Mouse (Mus musculus) spleen, adult 2 months (tissue): ENCODE data around the gene Aff2. TPM values are rescaled to one million over a fixed set of nuclear protein-coding genes. Genes with fewer than 3 reads are reported as not detected.

Experiments used
- DNase-seq, 2 experiments: peaks; one replicate each; pipeline versions ENCODE4 v3.0.0 to v3.0.0-alpha.2; 2012 to 2021; ENCODE audit warnings: low spot score in 2 of 2, low read depth in 1 of 2
- H3K27ac ChIP-seq: fragments of 200-500 bp; 2 replicates; pipeline ENCODE4 v1.5.1; 2012; ENCODE audit warnings: low read length, inconsistent platforms; ENCODE audit not compliant: insufficient read depth
- H3K27me3 ChIP-seq: fragments of 200-500 bp; 2 replicates; pipeline ENCODE4 v1.6.1; 2012; ENCODE audit warnings: mild to moderate bottlenecking, moderate library complexity, low read length, inconsistent platforms; ENCODE audit not compliant: control insufficient read depth, insufficient read depth
- H3K36me3 ChIP-seq: fragments of 200-500 bp; 2 replicates; pipeline ENCODE4 v1.6.1; 2012; ENCODE audit warnings: mild to moderate bottlenecking, low read length, inconsistent platforms; ENCODE audit not compliant: control insufficient read depth, insufficient read depth
- H3K4me1 ChIP-seq: fragments of 200-500 bp; 2 replicates; pipeline ENCODE4 v1.6.1; 2011; ENCODE audit warnings: inconsistent platforms; ENCODE audit not compliant: control insufficient read depth, insufficient read depth, insufficient read length
- H3K4me3 ChIP-seq: fragments of 200-500 bp; 2 replicates; pipeline ENCODE4 v1.5.1; 2011; ENCODE audit warnings: mild to moderate bottlenecking, inconsistent platforms; ENCODE audit not compliant: insufficient read depth, insufficient read length; ENCODE audit errors: extremely low read depth
- CTCF ChIP-seq: fragments of 200-500 bp; IDR thresholded peaks from 2 replicates; pipeline ENCODE4 v1.5.1; 2011; ENCODE audit warnings: mild to moderate bottlenecking, inconsistent platforms; ENCODE audit not compliant: insufficient read depth, insufficient read length, insufficient replicate concordance; ENCODE audit errors: extremely low read depth
- POLR2A ChIP-seq: fragments of 200-500 bp; IDR thresholded peaks from 2 replicates; pipeline ENCODE4 v1.6.1; 2011; ENCODE audit warnings: low read depth, low read length, inconsistent platforms
- whole genome bisulfite sequencing: fragments of 180-500 bp; shearing (Covaris S2); methylation state at CpG from one replicate; pipeline ENCODE4 v1.1.7; 2018; 5-methylcytosine and 5-hydroxymethylcytosine counted together
- polyA plus RNA-seq: library from polyadenylated mRNA; depleted of rRNA; stranded (reverse); fragments of >200 nt; gene quantifications from 2 replicates; pipeline ENCODE4 v1.2.3, GENCODE M21; 2012

Gene Aff2
- polyA plus RNA-seq, 1 experiment: not detected

- Histone ChIP-seq H3K36me3 (no peaks in the 10 kb centered on the region), H3K4me1 (no peaks in the 10 kb centered on the region), H3K4me3 (no peak overlapping the region), H3K27ac (no peak overlapping the region), H3K27me3 (no peaks in the 10 kb centered on the region)
- WGBS: 66% methylated on average over 1 of the region's 1 CpGs
- no peak for DNase-seq
- no peak for TF ChIP-seq POLR2A
These were observed 180.7 kb downstream of the Aff2 start for GRCm38 (mm10) chrX:69540811-69541210.

GRCm38 (mm10) chrX:69579903-69580459 lies 219.9 kb downstream of the Aff2 start:
- TF ChIP-seq POLR2A (no peak), CTCF (no peak)
- 88% methylated on average over 2 of the region's 2 CpGs for WGBS
- Histone ChIP-seq H3K4me1 (no peaks in the 10 kb centered on the region), H3K4me3 (no peak overlapping the region), H3K27ac (no peak overlapping the region), H3K27me3 (no peaks in the 10 kb centered on the region), H3K36me3 (no peaks in the 10 kb centered on the region)
- no peak for DNase-seq

- DNase-seq: no peak
- no peaks in the 10 kb centered on the region for H3K36me3 ChIP-seq
- H3K4me3 ChIP-seq: no peak overlapping the region
- TF ChIP-seq POLR2A (no peak), CTCF (no peak)
- no peaks in the 10 kb centered on the region for H3K27me3 ChIP-seq
- no peaks in the 10 kb centered on the region for H3K4me1 ChIP-seq
- H3K27ac ChIP-seq: no peak overlapping the region
These were observed 248.7 kb downstream of the Aff2 start for GRCm38 (mm10) chrX:69608793-69609192.

- TF ChIP-seq CTCF (no peak), POLR2A (no peak)
- H3K4me3 ChIP-seq: no peak overlapping the region
- 96% methylated on average over 2 of the region's 2 CpGs for WGBS
- H3K27ac ChIP-seq: no peak overlapping the region
- H3K27me3 ChIP-seq: no peaks in the 10 kb centered on the region
- DNase-seq: no peak
- H3K36me3 ChIP-seq: no peaks in the 10 kb centered on the region
- H3K4me1 ChIP-seq: no peaks in the 10 kb centered on the region
These were observed 302.9 kb downstream of the Aff2 start for GRCm38 (mm10) chrX:69663038-69663437.

- Histone ChIP-seq H3K27me3 (no peaks in the 10 kb centered on the region), H3K4me3 (no peak overlapping the region), H3K4me1 (no peaks in the 10 kb centered on the region), H3K27ac (no peak overlapping the region), H3K36me3 (no peaks in the 10 kb centered on the region)
- TF ChIP-seq CTCF: no peak
- TF ChIP-seq POLR2A: no peak
- 72% methylated on average over 3 of the region's 3 CpGs for WGBS
- no peak for DNase-seq
These were observed 306.1 kb downstream of the Aff2 start for GRCm38 (mm10) chrX:69666145-69666677.

GRCm38 (mm10) chrX:69675691-69676090 lies 315.6 kb downstream of the Aff2 start:
- WGBS: 83% methylated on average over 1 of the region's 1 CpGs
- no peak overlapping the region for H3K27ac ChIP-seq
- DNase-seq: no peak
- no peak for TF ChIP-seq CTCF
- no peak for TF ChIP-seq POLR2A
- no peaks in the 10 kb centered on the region for H3K4me1 ChIP-seq
- no peak overlapping the region for H3K4me3 ChIP-seq
- H3K36me3 ChIP-seq: no peaks in the 10 kb centered on the region
- no peaks in the 10 kb centered on the region for H3K27me3 ChIP-seq

GRCm38 (mm10) chrX:69698840-69699239 lies 338.7 kb downstream of the Aff2 start:
- 74% methylated on average over 4 of the region's 4 CpGs for WGBS
- Histone ChIP-seq H3K27ac (no peak overlapping the region), H3K4me3 (no peak overlapping the region), H3K27me3 (no peaks in the 10 kb centered on the region), H3K36me3 (no peaks in the 10 kb centered on the region), H3K4me1 (no peaks in the 10 kb centered on the region)
- TF ChIP-seq POLR2A (no peak), CTCF (no peak)
- DNase-seq: no peak
